Mouse (Mus musculus) hindbrain, embryonic 10.5 days (tissue): ENCODE data around the gene Akr1c13. TPM values are rescaled to one million over a fixed set of nuclear protein-coding genes. Genes with fewer than 3 reads are reported as not detected.
"Not testable (repeated sequence)": the region's sequence is repeated elsewhere in the genome, so short reads cannot be mapped to it uniquely, and the experiment has no call there.

Experiments
- DNase-seq: peaks from one replicate; pipeline ENCODE4 v3.0.0-alpha.2; 2017; ENCODE audit warnings: low spot score
- H3K27ac ChIP-seq: fragments of 300-500 bp; sonication (generic); 2 replicates; pipeline ENCODE4 v1.5.1; 2016; ENCODE audit warnings: mild to moderate bottlenecking, moderate library complexity
- H3K27me3 ChIP-seq: fragments of 300-500 bp; sonication (generic); 2 replicates; pipeline ENCODE4 v1.6.1; 2016; ENCODE audit warnings: mild to moderate bottlenecking; ENCODE audit not compliant: poor library complexity, insufficient read depth, severe bottlenecking
- H3K36me3 ChIP-seq: fragments of 300-500 bp; sonication (generic); 2 replicates; pipeline ENCODE4 v1.6.1; 2016; ENCODE audit warnings: mild to moderate bottlenecking, moderate library complexity
- H3K4me1 ChIP-seq: fragments of 300-500 bp; sonication (generic); replicated peaks from 2 replicates; pipeline ENCODE4 v1.6.1; 2016; ENCODE audit warnings: mild to moderate bottlenecking
- H3K4me3 ChIP-seq: fragments of 300-500 bp; sonication (generic); 2 replicates; pipeline ENCODE4 v1.5.1; 2016; ENCODE audit warnings: mild to moderate bottlenecking, moderate library complexity
- H3K9me3 ChIP-seq: fragments of 300-500 bp; sonication (generic); 2 replicates; pipeline ENCODE4 v1.6.1; 2016; ENCODE audit warnings: mild to moderate bottlenecking, moderate library complexity
- WGBS: fragments of 180-500 bp; shearing (Covaris S2); methylation state at CpG from one replicate; pipeline ENCODE4 v1.1.7; 2016; 5-methylcytosine and 5-hydroxymethylcytosine counted together
- polyA plus RNA-seq: library from polyadenylated mRNA; unstranded; fragments of >200 nt; fragmentation: Nextera tagmentation; extraction: Ambion mirVana; gene quantifications from 2 replicates; pipeline ENCODE4 v1.2.1, GENCODE M21; 2016

Akr1c13 gene
- polyA plus RNA-seq, 1 experiment from 2014 or later, result 0.72 TPM

- no peaks in the 10 kb centered on the region for H3K36me3 ChIP-seq
- no peak overlapping the region for H3K4me3 ChIP-seq
- H3K9me3 ChIP-seq, result no peaks in the 10 kb centered on the region
- WGBS, result 36% methylated on average over 1 of the region's 1 CpGs
- H3K27ac ChIP-seq, result no peak overlapping the region
- H3K27me3 ChIP-seq, result no peaks in the 10 kb centered on the region
- no peak for DNase-seq
- no peaks in the 10 kb centered on the region for H3K4me1 ChIP-seq
Measured at GRCm38 (mm10) chr13:4206147-4206903, 15.4 kb downstream of the Akr1c13 start.

- no peaks in the 10 kb centered on the region for H3K9me3 ChIP-seq
- no peaks in the 10 kb centered on the region for H3K27me3 ChIP-seq
- no peak overlapping the region for H3K27ac ChIP-seq
- no peak for DNase-seq
- 75% methylated on average over 20 of the region's 20 CpGs for WGBS
- no peak overlapping the region for H3K4me3 ChIP-seq
- H3K4me1 ChIP-seq, result no peaks in the 10 kb centered on the region
- no peaks in the 10 kb centered on the region for H3K36me3 ChIP-seq
Measured at GRCm38 (mm10) chr13:4211560-4212299, 20.8 kb downstream of the Akr1c13 start.

- 60% methylated on average over 3 of the region's 3 CpGs for WGBS
- Histone ChIP-seq H3K4me3 (no peak overlapping the region), H3K27me3 (no peaks in the 10 kb centered on the region), H3K4me1 (no peaks in the 10 kb centered on the region), H3K9me3 (no peaks in the 10 kb centered on the region), H3K27ac (no peak overlapping the region), H3K36me3 (no peaks in the 10 kb centered on the region)
- no peak for DNase-seq
Measured at GRCm38 (mm10) chr13:4212309-4212708, 21.4 kb downstream of the Akr1c13 start.

GRCm38 (mm10) chr13:4215496-4215895, 24.5 kb downstream of the Akr1c13 start:
- H3K27me3 ChIP-seq, H3K9me3 ChIP-seq, DNase-seq, H3K4me1 ChIP-seq, H3K4me3 ChIP-seq, H3K27ac ChIP-seq, H3K36me3 ChIP-seq: not testable (repeated sequence)
- WGBS, result 89% methylated on average over 1 of the region's 1 CpGs

GRCm38 (mm10) chr13:4228441-4228840, 37.5 kb downstream of the Akr1c13 start, which contains the start of gene Akr1c19:
Gene Akr1c19 (plus strand): TSS chr13:4228700.
- no peak within 1 kb of the TSS for H3K4me3 ChIP-seq
- H3K27ac ChIP-seq, result no peak within 1 kb of the TSS
- no peaks in the 10 kb centered on the region for H3K4me1 ChIP-seq
- no peaks in the 10 kb centered on the region for H3K36me3 ChIP-seq
- no peaks in the 10 kb centered on the region for H3K27me3 ChIP-seq
- no peak for DNase-seq
- 70% methylated on average over 1 of the region's 1 CpGs for WGBS
- no peaks in the 10 kb centered on the region for H3K9me3 ChIP-seq

GRCm38 (mm10) chr13:4230841-4231623, 40.1 kb downstream of the Akr1c13 start:
- Histone ChIP-seq H3K4me3 (no peak overlapping the region), H3K27ac (no peak overlapping the region), H3K4me1 (no peaks in the 10 kb centered on the region), H3K9me3 (no peaks in the 10 kb centered on the region), H3K36me3 (no peaks in the 10 kb centered on the region), H3K27me3 (no peaks in the 10 kb centered on the region)
- DNase-seq, result no peak
- WGBS, result 94% methylated on average over 8 of the region's 8 CpGs

- 85% methylated on average over 1 of the region's 1 CpGs for WGBS
- Histone ChIP-seq H3K4me1 (no peaks in the 10 kb centered on the region), H3K27ac (no peak overlapping the region), H3K27me3 (no peaks in the 10 kb centered on the region), H3K9me3 (no peaks in the 10 kb centered on the region), H3K36me3 (no peaks in the 10 kb centered on the region), H3K4me3 (no peak overlapping the region)
- no peak for DNase-seq
Measured at GRCm38 (mm10) chr13:4233135-4233534, 42.2 kb downstream of the Akr1c13 start.

- no peak overlapping the region for H3K27ac ChIP-seq
- H3K9me3 ChIP-seq, result no peaks in the 10 kb centered on the region
- no peak for DNase-seq
- WGBS, result 76% methylated on average over 3 of the region's 3 CpGs
- H3K4me1 ChIP-seq, result no peaks in the 10 kb centered on the region
- no peak overlapping the region for H3K4me3 ChIP-seq
- H3K27me3 ChIP-seq, result no peaks in the 10 kb centered on the region
- no peaks in the 10 kb centered on the region for H3K36me3 ChIP-seq
Measured at GRCm38 (mm10) chr13:4233536-4234172, 42.7 kb downstream of the Akr1c13 start.

- Histone ChIP-seq H3K4me3 (peak overlapping the region; percentile 47), H3K4me1 (peaks cover 5% of the 10 kb centered on the region; the same call in 1 of the 2 replicates), H3K36me3 (no peaks in the 10 kb centered on the region), H3K9me3 (no peaks in the 10 kb centered on the region), H3K27ac (peak overlapping the region; percentile 59), H3K27me3 (no peaks in the 10 kb centered on the region)
- DNase-seq, result peak; percentile 76
- WGBS, result 5% methylated on average over 13 of the region's 13 CpGs
Measured at GRCm38 (mm10) chr13:4244861-4245559, 54.1 kb downstream of the Akr1c13 start.

GRCm38 (mm10) chr13:4249347-4249746, 58.4 kb downstream of the Akr1c13 start:
- Histone ChIP-seq H3K4me3 (no peak overlapping the region), H3K4me1 (peaks cover 5% of the 10 kb centered on the region; the same call in 1 of the 2 replicates), H3K27me3 (no peaks in the 10 kb centered on the region), H3K36me3 (no peaks in the 10 kb centered on the region), H3K9me3 (no peaks in the 10 kb centered on the region), H3K27ac (no peak overlapping the region)
- DNase-seq, result no peak
- 55% methylated on average over 3 of the region's 3 CpGs for WGBS
